Mouse (Mus musculus): ENCODE measurements at regions not wholly inside any gene's neighbourhood (a gene's known extent, or its start where the extent isn't known, plus 50 kb on each side); places are given as distances from the start of the nearest gene placed in this dataset.

DNA sequence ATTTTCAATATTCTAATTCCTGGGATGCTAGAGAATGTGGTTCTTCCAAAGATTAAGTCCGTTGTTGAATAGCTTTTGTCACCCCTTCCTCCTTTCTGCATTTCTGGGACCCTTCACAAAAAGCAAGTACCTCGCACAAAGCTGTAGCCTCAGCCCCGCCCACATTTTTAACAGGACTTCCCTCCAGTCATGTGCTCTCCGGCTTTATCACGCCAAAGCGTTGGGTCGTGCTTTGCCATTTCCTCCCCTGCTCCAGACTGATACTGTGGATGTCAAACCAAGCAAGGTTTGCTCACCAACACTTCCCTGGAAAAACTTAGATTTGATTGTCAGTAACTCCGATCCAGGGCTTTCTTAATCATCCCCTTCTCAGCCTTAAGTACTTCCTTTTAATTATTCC, 637.0 kb upstream of the Gm10131 start:
- H3K36me3 ChIP-seq (ENCODE audit: control insufficient read depth in 1 of 2, insufficient read depth in 2 of 2, low read length in 2 of 2) = no peaks in the 10 kb centered on the region
- TF ChIP-seq NELFE (IDR thresholded peaks at IDR 0.05; ENCODE audit: low read depth, low read length) (no peak), ZMIZ1 (IDR thresholded peaks at IDR 0.05; ENCODE audit: low read depth, low read length) (no peak), BHLHE40 (IDR thresholded peaks at IDR 0.05; ENCODE audit: borderline replicate concordance, low read depth, low read length) (no peak), ELF1 (IDR thresholded peaks at IDR 0.05; ENCODE audit: low read depth, low read length) (no peak)
- H3K4me1 ChIP-seq (ENCODE audit: control insufficient read depth in 1 of 2, insufficient read depth in 2 of 2, low read length in 2 of 2) = no peaks in the 10 kb centered on the region
- no peaks in the 10 kb centered on the region for H3K9me3 ChIP-seq (replicated peaks; ENCODE audit: insufficient read depth, low read length)
- H3K9ac ChIP-seq (ENCODE audit: control insufficient read depth, low read depth, low read length, poor library complexity, severe bottlenecking) = no peak overlapping the region
- no peak overlapping the region for H3K27ac ChIP-seq (ENCODE audit: control insufficient read depth, low read depth, low read length)
- H3K4me3 ChIP-seq (ENCODE audit: control insufficient read depth in 1 of 2, insufficient read depth in 1 of 2, low read depth in 2 of 2, low read length in 2 of 2) = no peak overlapping the region
- no peaks in the 10 kb centered on the region for H3K27me3 ChIP-seq (ENCODE audit: control insufficient read depth in 1 of 2, insufficient read depth in 2 of 2, low read length in 2 of 2)
- no peaks in the 10 kb centered on the region for H3K79me2 ChIP-seq (ENCODE audit: control insufficient read depth, insufficient read depth, low read length, poor library complexity)
- DNase-seq (ENCODE audit: low read depth, low spot score) = no peak

- Histone ChIP-seq H3K4me3 (ENCODE audit: control insufficient read depth in 1 of 2, insufficient read depth in 1 of 2, low read depth in 2 of 2, low read length in 2 of 2) (no peak overlapping the region), H3K79me2 (ENCODE audit: control insufficient read depth, insufficient read depth, low read length, poor library complexity) (no peaks in the 10 kb centered on the region), H3K27me3 (ENCODE audit: control insufficient read depth in 1 of 2, insufficient read depth in 2 of 2, low read length in 2 of 2) (no peaks in the 10 kb centered on the region), H3K27ac (ENCODE audit: control insufficient read depth, low read depth, low read length) (no peak overlapping the region), H3K4me1 (ENCODE audit: control insufficient read depth in 1 of 2, insufficient read depth in 2 of 2, low read length in 2 of 2) (no peaks in the 10 kb centered on the region), H3K9me3 (replicated peaks; ENCODE audit: insufficient read depth, low read length) (no peaks in the 10 kb centered on the region), H3K9ac (ENCODE audit: control insufficient read depth, low read depth, low read length, poor library complexity, severe bottlenecking) (no peak overlapping the region), H3K36me3 (ENCODE audit: control insufficient read depth in 1 of 2, insufficient read depth in 2 of 2, low read length in 2 of 2) (no peaks in the 10 kb centered on the region)
- no peak for DNase-seq (ENCODE audit: low read depth, low spot score)
- no peak for TF ChIP-seq UBTF (IDR thresholded peaks at IDR 0.05; ENCODE audit: borderline replicate concordance, insufficient read depth, low read depth, low read length)
- no peak for TF ChIP-seq GABPA (IDR thresholded peaks at IDR 0.05; ENCODE audit: low read depth, low read length)
- TF ChIP-seq HCFC1 (IDR thresholded peaks at IDR 0.05; ENCODE audit: low read depth, low read length) = no peak
- no peak for TF ChIP-seq ZC3H11A (IDR thresholded peaks at IDR 0.05; ENCODE audit: low read depth, low read length)
- TF ChIP-seq MXI1 (IDR thresholded peaks at IDR 0.05; ENCODE audit: low read depth, low read length) = no peak
- no peak for TF ChIP-seq POLR2AphosphoS2 (IDR thresholded peaks at IDR 0.05; ENCODE audit: low read length)
- no peak for TF ChIP-seq POLR2A (IDR thresholded peaks at IDR 0.05; ENCODE audit: control insufficient read depth in 1 of 2, insufficient read depth in 1 of 2, low read depth in 1 of 2, low read length in 2 of 2, poor library complexity in 1 of 2)
- no peak for TF ChIP-seq CHD1 (IDR thresholded peaks at IDR 0.05; ENCODE audit: low read depth, low read length)
- no peak for TF ChIP-seq E2F4 (IDR thresholded peaks at IDR 0.05; ENCODE audit: borderline replicate concordance, low read depth, low read length)
- no peak for TF ChIP-seq SIN3A (IDR thresholded peaks at IDR 0.05; ENCODE audit: low read length)
- no peak for TF ChIP-seq NRF1 (IDR thresholded peaks at IDR 0.05; ENCODE audit: insufficient read depth, low read depth, low read length, poor library complexity, severe bottlenecking)
- TF ChIP-seq SMC3 (IDR thresholded peaks at IDR 0.05; ENCODE audit: low read depth, low read length) = no peak
- TF ChIP-seq BHLHE40 (IDR thresholded peaks at IDR 0.05; ENCODE audit: borderline replicate concordance, low read depth, low read length) = no peak
- no peak for TF ChIP-seq CTCF (IDR thresholded peaks at IDR 0.05 in 2 of 3, conservative IDR thresholded peaks at IDR 0.05 in 1 of 3; ENCODE audit: control insufficient read depth in 1 of 3, insufficient read depth in 1 of 3, low read depth in 2 of 3, low read length in 3 of 3, poor library complexity in 1 of 3, severe bottlenecking in 1 of 3)
These were observed 634.2 kb upstream of the Gm10131 start for GRCm38 (mm10) chr8:34745706-34746105.

Data from MEL (cell line).